Mouse (Mus musculus): ENCODE data around the gene Fbxw11. TPM values are rescaled to one million over a fixed set of nuclear protein-coding genes. Genes with fewer than 3 reads are reported as not detected.
"Not testable (repeated sequence)": the region's sequence is repeated elsewhere in the genome, so short reads cannot be mapped to it uniquely, and the experiment has no call there.

Gene Fbxw11
- polyA plus RNA-seq, 1 experiment from 2014 or later = 65.1 TPM

DNA sequence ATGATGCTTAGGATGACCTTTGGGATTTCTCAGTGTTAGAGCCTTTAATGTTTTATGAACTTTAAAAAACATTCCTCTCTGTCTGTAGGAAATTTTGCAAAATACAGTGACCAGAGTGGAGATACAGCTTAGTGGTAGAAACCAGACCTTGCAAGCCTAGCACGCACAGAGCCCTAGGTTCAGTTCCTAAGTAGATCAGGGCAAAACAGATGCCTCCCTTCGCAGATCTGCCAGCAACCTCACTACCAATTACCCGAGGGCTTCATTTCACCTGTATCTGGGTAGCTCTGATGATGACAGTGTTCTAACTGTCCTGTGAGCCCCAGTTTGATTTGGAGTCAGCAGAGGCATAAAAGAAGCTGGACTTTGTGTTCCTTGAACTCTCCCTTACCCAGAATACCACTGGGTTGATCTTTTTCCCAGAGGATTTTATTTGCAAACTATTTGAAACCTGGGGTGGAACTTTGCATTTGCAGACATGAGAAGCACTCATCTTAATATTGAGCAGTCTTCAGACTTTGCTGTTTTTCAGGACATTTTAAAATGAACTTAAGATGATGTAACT is 42.2 kb downstream of the Fbxw11 start:
- Histone ChIP-seq H3K9me3 (ENCODE audit: control insufficient read depth, low read depth, low read length) (no peaks in the 10 kb centered on the region), H3K9ac (replicated peaks; ENCODE audit: low read depth, low read length) (no peak overlapping the region), H3K27ac (ENCODE audit: low read length) (no peak overlapping the region), H3K36me3 (ENCODE audit: control insufficient read depth, insufficient read depth, low read length) (no peaks in the 10 kb centered on the region), H3K4me3 (ENCODE audit: low read depth, low read length) (no peak overlapping the region), H3K4me1 (ENCODE audit: control insufficient read depth, insufficient read depth, low read length) (peaks cover 6% of the 10 kb centered on the region), H3K4me2 (replicated peaks; ENCODE audit: low read depth, low read length) (no peak overlapping the region), H3K27me3 (ENCODE audit: control insufficient read depth, insufficient read depth, low read length) (no peaks in the 10 kb centered on the region)
- ATAC-seq (ENCODE audit: insufficient number of reproducible peaks, insufficient read depth, low FRiP score, low read depth) = no peak
- WGBS = 69% methylated on average over 3 of the region's 3 CpGs

DNA sequence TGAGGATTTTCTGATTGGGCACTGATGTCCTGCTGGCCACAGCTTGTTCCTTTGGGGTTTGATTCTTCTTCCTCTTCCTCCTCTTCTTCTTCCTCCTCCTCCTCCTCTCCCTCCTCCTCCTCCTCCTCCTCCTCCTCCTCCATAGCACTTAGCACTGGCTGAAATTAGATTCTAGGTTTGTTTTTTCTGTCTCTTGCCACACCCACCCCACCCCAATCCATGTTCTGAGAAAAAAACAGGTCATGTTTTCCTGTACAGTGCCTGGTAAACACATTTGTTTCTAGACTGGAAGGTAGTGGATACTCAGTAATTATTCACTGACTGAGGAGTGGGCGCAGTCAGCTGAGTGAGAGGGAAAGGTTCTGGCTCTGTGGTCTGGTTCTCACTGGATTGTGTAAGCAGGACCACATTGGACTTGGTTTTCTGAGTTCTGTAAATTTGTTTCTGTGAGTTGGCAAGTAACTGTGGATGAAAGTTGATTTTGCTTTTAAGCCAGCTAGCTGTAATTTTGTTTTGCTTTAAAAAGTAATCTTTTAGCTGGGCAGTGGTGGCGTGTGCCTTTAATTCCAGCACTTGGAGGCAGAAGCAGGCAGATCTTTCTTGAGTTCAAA is 45.8 kb downstream of the Fbxw11 start:
- H3K4me2 ChIP-seq (replicated peaks; ENCODE audit: low read depth, low read length) = no peak overlapping the region
- no peak overlapping the region for H3K27ac ChIP-seq (ENCODE audit: low read length)
- no peaks in the 10 kb centered on the region for H3K9me3 ChIP-seq (ENCODE audit: control insufficient read depth, low read depth, low read length)
- no peaks in the 10 kb centered on the region for H3K4me1 ChIP-seq (ENCODE audit: control insufficient read depth, insufficient read depth, low read length)
- H3K9ac ChIP-seq (replicated peaks; ENCODE audit: low read depth, low read length) = no peak overlapping the region
- no peak for ATAC-seq (ENCODE audit: insufficient number of reproducible peaks, insufficient read depth, low FRiP score, low read depth)
- no peaks in the 10 kb centered on the region for H3K36me3 ChIP-seq (ENCODE audit: control insufficient read depth, insufficient read depth, low read length)
- WGBS = 85% methylated on average over 2 of the region's 2 CpGs
- no peak overlapping the region for H3K4me3 ChIP-seq (ENCODE audit: low read depth, low read length)
- no peaks in the 10 kb centered on the region for H3K27me3 ChIP-seq (ENCODE audit: control insufficient read depth, insufficient read depth, low read length)

GRCm38 (mm10) chr11:32689510-32689909 is 47.0 kb downstream of the Fbxw11 start:
- 77% methylated on average over 1 of the region's 1 CpGs for WGBS
- H3K36me3 ChIP-seq (ENCODE audit: control insufficient read depth, insufficient read depth, low read length) = no peaks in the 10 kb centered on the region

DNA sequence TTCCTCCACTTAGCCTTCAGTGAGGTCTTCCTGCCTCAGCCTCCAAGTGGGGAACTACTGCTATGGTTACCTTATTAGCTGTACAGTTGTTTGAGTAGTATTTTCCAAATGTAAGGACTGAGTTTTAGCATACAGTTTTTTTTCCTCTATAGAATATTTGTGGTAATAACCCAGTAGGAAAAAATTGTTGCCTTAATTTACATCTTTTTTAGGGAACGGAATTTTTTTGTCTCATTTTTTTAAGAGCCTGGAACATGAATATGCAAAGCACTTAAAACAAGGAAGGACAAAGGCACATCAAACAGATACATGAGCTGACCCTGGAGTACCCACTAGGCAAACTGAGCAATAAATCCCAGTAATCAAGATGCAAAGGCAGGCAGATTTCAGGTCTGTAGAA is 50.3 kb downstream of the Fbxw11 start:
- no peak overlapping the region for H3K27ac ChIP-seq (ENCODE audit: low read length)
- H3K9ac ChIP-seq (replicated peaks; ENCODE audit: low read depth, low read length) = no peak overlapping the region
- H3K4me2 ChIP-seq (replicated peaks; ENCODE audit: low read depth, low read length) = no peak overlapping the region
- H3K9me3 ChIP-seq (ENCODE audit: control insufficient read depth, low read depth, low read length) = no peaks in the 10 kb centered on the region
- H3K27me3 ChIP-seq (ENCODE audit: control insufficient read depth, insufficient read depth, low read length) = no peaks in the 10 kb centered on the region
- H3K4me3 ChIP-seq (ENCODE audit: low read depth, low read length) = no peak overlapping the region
- ATAC-seq (ENCODE audit: insufficient number of reproducible peaks, insufficient read depth, low FRiP score, low read depth) = no peak
- no peaks in the 10 kb centered on the region for H3K36me3 ChIP-seq (ENCODE audit: control insufficient read depth, insufficient read depth, low read length)
- H3K4me1 ChIP-seq (ENCODE audit: control insufficient read depth, insufficient read depth, low read length) = peaks cover 6% of the 10 kb centered on the region; the same call in 1 of the 2 replicates
- 91% methylated on average over 1 of the region's 1 CpGs for WGBS

More at GRCm38 (mm10) chr11:32689510-32689909, 47.0 kb downstream of the Fbxw11 start:
- Histone ChIP-seq H3K27me3 (ENCODE audit: control insufficient read depth, insufficient read depth, low read length) (no peaks in the 10 kb centered on the region), H3K27ac (ENCODE audit: low read length) (no peak overlapping the region), H3K9ac (replicated peaks; ENCODE audit: low read depth, low read length) (no peak overlapping the region), H3K4me1 (ENCODE audit: control insufficient read depth, insufficient read depth, low read length) (no peaks in the 10 kb centered on the region), H3K9me3 (ENCODE audit: control insufficient read depth, low read depth, low read length) (no peaks in the 10 kb centered on the region), H3K4me3 (ENCODE audit: low read depth, low read length) (no peak overlapping the region), H3K4me2 (replicated peaks; ENCODE audit: low read depth, low read length) (no peak overlapping the region)
- no peak for ATAC-seq (ENCODE audit: insufficient number of reproducible peaks, insufficient read depth, low FRiP score, low read depth)

DNA sequence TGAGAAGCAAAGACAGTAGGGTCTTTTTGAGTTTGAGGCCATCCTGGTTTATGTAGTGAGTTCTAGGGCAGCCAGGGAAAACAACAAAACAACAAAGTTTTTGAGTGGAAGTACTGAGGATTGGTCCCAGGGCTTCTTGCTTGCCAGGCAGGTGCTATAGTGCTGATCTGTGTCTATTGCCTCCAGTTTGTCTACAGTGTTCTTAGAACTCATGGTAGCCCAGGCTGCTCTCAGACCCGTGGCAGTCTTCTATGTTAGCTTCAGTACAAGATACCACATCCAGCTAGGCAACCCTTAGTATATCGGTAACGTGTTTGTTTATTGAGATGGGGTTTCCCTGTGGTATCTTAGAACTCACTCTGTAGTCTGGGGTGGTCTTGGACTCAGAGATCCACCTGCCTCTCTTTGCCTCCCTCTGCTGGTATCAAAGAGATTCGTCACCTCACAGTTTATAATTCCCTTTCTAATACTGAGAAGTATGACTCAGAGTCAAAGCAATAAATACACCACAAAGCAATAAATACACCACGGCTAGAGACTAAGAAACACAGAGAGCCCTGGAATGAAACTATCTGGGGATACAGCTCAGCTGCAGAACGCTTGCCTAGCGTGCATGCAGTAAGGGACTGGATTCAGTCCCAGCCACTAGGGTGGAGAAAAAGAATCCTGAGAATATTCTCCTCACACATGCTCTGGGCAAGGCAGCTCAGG is 51.1 kb downstream of the Fbxw11 start:
- Histone ChIP-seq H3K4me2 (replicated peaks; ENCODE audit: low read depth, low read length) (no peak overlapping the region), H3K9me3 (ENCODE audit: control insufficient read depth, low read depth, low read length) (no peaks in the 10 kb centered on the region), H3K9ac (replicated peaks; ENCODE audit: low read depth, low read length) (no peak overlapping the region), H3K27ac (ENCODE audit: low read length) (no peak overlapping the region), H3K4me3 (ENCODE audit: low read depth, low read length) (no peak overlapping the region), H3K4me1 (ENCODE audit: control insufficient read depth, insufficient read depth, low read length) (peaks cover 6% of the 10 kb centered on the region; the same call in 1 of the 2 replicates), H3K36me3 (ENCODE audit: control insufficient read depth, insufficient read depth, low read length) (no peaks in the 10 kb centered on the region), H3K27me3 (ENCODE audit: control insufficient read depth, insufficient read depth, low read length) (no peaks in the 10 kb centered on the region)
- no peak for ATAC-seq (ENCODE audit: insufficient number of reproducible peaks, insufficient read depth, low FRiP score, low read depth)
- 44% methylated on average over 7 of the region's 7 CpGs for WGBS

DNA sequence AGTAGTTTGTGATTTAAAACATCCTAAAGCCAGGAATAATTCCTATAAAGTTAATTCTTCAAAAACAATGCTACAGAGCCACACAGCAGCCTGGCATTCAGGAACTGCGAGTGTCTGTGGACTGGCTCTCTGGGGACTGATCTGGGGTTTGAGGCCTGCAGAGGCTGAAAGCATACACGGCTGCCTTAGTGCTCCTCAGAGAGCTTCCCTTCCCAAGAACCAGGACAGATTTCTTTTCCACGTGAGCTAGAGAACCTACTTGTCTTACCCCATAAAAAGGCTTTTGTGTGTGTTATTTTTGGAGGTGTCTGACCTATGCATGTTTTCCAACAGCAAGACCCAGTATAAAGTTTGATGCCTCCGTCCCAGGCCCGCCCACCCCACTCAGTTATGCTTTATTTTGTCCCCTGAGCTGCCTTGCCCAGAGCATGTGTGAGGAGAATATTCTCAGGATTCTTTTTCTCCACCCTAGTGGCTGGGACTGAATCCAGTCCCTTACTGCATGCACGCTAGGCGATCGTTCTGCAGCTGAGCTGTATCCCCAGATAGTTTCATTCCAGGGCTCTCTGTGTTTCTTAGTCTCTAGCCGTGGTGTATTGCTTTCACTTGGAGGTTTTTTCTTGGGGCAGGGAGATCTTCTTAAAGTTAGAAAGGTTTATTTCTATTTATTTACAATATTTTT is 51.9 kb downstream of the Fbxw11 start:
- not testable (repeated sequence) for H3K9ac ChIP-seq (replicated peaks; ENCODE audit: low read depth, low read length); H3K9me3 ChIP-seq (ENCODE audit: control insufficient read depth, low read depth, low read length); H3K27ac ChIP-seq (ENCODE audit: low read length); H3K4me2 ChIP-seq (replicated peaks; ENCODE audit: low read depth, low read length); H3K27me3 ChIP-seq (ENCODE audit: control insufficient read depth, insufficient read depth, low read length); H3K4me1 ChIP-seq (ENCODE audit: control insufficient read depth, insufficient read depth, low read length); ATAC-seq (ENCODE audit: insufficient number of reproducible peaks, insufficient read depth, low FRiP score, low read depth); H3K36me3 ChIP-seq (ENCODE audit: control insufficient read depth, insufficient read depth, low read length); H3K4me3 ChIP-seq (ENCODE audit: low read depth, low read length)
- 81% methylated on average over 9 of the region's 9 CpGs for WGBS

DNA sequence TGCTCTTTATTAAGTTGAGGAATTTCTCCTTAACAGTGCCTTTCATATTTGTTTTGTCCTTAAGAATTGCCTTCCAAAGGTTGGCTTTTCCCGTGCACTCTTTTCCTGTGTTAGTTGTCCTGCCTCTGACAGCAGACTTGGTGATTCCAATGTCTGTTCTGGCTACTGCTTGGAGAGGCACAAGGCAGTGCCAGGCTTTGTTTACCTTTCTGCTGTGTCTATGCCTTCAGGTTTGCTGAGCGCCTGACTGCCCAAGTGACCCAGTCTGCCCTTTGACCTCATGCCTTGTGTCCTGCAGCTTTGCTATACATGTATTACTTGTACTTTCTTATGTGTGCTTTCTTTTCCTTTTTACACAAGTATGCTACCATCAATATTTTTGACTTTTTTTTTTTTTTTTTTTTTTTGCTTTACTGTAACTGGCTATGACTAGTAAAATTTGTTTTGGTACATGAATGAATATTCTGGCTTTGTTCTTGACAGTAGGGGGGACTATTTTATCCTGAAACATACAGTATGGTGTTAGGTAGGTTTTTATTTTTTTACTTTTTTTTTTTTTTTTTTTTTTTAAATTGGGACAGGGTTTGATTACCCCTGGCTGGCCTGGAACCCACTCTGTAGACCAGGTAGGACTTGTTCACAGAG is 54.0 kb downstream of the Fbxw11 start:
- ATAC-seq (ENCODE audit: insufficient number of reproducible peaks, insufficient read depth, low FRiP score, low read depth) = no peak
- no peak overlapping the region for H3K27ac ChIP-seq (ENCODE audit: low read length)
- peaks cover 6% of the 10 kb centered on the region; the same call in 1 of the 2 replicates for H3K4me1 ChIP-seq (ENCODE audit: control insufficient read depth, insufficient read depth, low read length)
- H3K27me3 ChIP-seq (ENCODE audit: control insufficient read depth, insufficient read depth, low read length) = no peaks in the 10 kb centered on the region
- no peak overlapping the region for H3K4me3 ChIP-seq (ENCODE audit: low read depth, low read length)
- H3K9ac ChIP-seq (replicated peaks; ENCODE audit: low read depth, low read length) = no peak overlapping the region
- no peaks in the 10 kb centered on the region for H3K9me3 ChIP-seq (ENCODE audit: control insufficient read depth, low read depth, low read length)
- no peaks in the 10 kb centered on the region for H3K36me3 ChIP-seq (ENCODE audit: control insufficient read depth, insufficient read depth, low read length)
- WGBS = 19% methylated on average over 2 of the region's 2 CpGs
- no peak overlapping the region for H3K4me2 ChIP-seq (replicated peaks; ENCODE audit: low read depth, low read length)

- Histone ChIP-seq H3K4me2 (replicated peaks; ENCODE audit: low read depth, low read length) (no peak overlapping the region), H3K4me3 (ENCODE audit: low read depth, low read length) (no peak overlapping the region), H3K4me1 (ENCODE audit: control insufficient read depth, insufficient read depth, low read length) (peaks cover 6% of the 10 kb centered on the region; the same call in 1 of the 2 replicates), H3K9me3 (ENCODE audit: control insufficient read depth, low read depth, low read length) (no peaks in the 10 kb centered on the region), H3K27ac (ENCODE audit: low read length) (no peak overlapping the region), H3K9ac (replicated peaks; ENCODE audit: low read depth, low read length) (no peak overlapping the region), H3K36me3 (ENCODE audit: control insufficient read depth, insufficient read depth, low read length) (no peaks in the 10 kb centered on the region), H3K27me3 (ENCODE audit: control insufficient read depth, insufficient read depth, low read length) (no peaks in the 10 kb centered on the region)
- ATAC-seq (ENCODE audit: insufficient number of reproducible peaks, insufficient read depth, low FRiP score, low read depth) = no peak
- 58% methylated on average over 3 of the region's 3 CpGs for WGBS
These were observed 55.2 kb downstream of the Fbxw11 start for GRCm38 (mm10) chr11:32697695-32698094.
